Mouse (Mus musculus): ENCODE data around the gene Rhbdd1. TPM values are rescaled to one million over a fixed set of nuclear protein-coding genes. Genes with fewer than 3 reads are reported as not detected.
A peak's percentile ranks its signal among the peaks of the same experiment; 100 is the strongest.

The Rhbdd1 gene
- polyA plus RNA-seq, 1 experiment from 2014 or later, result 3.8 TPM

DNA sequence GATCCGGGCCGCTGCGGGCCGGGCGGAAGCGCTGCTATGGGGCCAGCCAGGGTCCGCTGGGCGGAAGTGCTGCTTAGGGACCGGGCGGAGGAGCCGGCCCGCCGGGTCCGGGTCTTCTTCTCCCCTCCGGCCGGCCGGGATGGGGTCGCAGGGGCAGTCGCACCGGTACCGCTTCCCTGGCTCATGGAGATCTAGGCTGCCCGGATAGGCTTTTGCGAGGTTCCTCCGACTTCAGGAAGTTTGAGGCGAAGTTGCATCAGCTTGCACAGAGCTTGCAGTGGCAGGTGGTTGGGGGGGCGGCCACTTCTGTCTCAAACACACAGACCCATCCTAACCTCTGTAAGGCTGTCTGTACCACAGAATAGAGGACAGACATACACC, 484 bp downstream of the Rhbdd1 start:
- 0% methylated on average over 22 of the region's 26 CpGs for WGBS

DNA sequence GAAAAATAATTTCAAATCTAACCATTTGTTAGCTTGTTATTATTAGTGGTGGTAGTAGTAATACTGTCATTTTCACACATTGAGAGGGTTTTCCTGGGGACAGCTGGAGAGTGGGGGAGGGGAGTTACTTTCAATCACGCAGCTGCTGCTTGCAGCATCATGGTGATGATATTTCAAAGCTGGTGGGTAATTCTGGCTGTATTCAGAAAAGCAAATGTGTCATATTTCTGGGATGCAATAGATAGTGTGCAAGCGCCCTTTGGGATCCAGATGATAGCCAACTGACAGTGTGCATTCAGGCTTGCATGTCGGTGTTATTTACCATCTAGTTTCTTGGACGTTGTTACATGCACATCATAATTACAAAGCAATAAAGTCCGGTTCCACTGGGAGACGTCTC, 4.2 kb downstream of the Rhbdd1 start:
- no peaks in the 10 kb centered on the region for H3K27me3 ChIP-seq (ENCODE audit: control insufficient read depth, insufficient read depth, low read depth, low read length)
- 44% methylated on average over 6 of the region's 6 CpGs for WGBS
- no peak for ATAC-seq
- H3K4me2 ChIP-seq (ENCODE audit: low read length), result peak overlapping the region; percentile 15; the same call in 1 of the 2 replicates
- no peaks in the 10 kb centered on the region for H3K36me3 ChIP-seq (ENCODE audit: control insufficient read depth, insufficient read depth, low read length)
- H3K9ac ChIP-seq (ENCODE audit: low read depth, low read length), result no peak overlapping the region
- H3K4me1 ChIP-seq (ENCODE audit: control insufficient read depth, insufficient read depth, low read length), result peaks cover 33% of the 10 kb centered on the region
- H3K4me3 ChIP-seq (ENCODE audit: low read depth, low read length), result no peak overlapping the region
- no peaks in the 10 kb centered on the region for H3K9me3 ChIP-seq (replicated peaks; ENCODE audit: control insufficient read depth, low read length, poor library complexity, severe bottlenecking)
- no peak overlapping the region for H3K27ac ChIP-seq (ENCODE audit: low read length)

More for the DNA sequence above, 484 bp downstream of the Rhbdd1 start:
- peak overlapping the region; percentile 96 for H3K9ac ChIP-seq (ENCODE audit: low read depth, low read length)
- H3K9me3 ChIP-seq (replicated peaks; ENCODE audit: control insufficient read depth, low read length, poor library complexity, severe bottlenecking), result no peaks in the 10 kb centered on the region
- H3K4me2 ChIP-seq (ENCODE audit: low read length), result peak overlapping the region; percentile 71
- H3K36me3 ChIP-seq (ENCODE audit: control insufficient read depth, insufficient read depth, low read length), result no peaks in the 10 kb centered on the region
- peaks cover 24% of the 10 kb centered on the region for H3K4me1 ChIP-seq (ENCODE audit: control insufficient read depth, insufficient read depth, low read length)
- peak overlapping the region; percentile 96 for H3K27ac ChIP-seq (ENCODE audit: low read length)
- ATAC-seq, result no peak; the same call in 1 of the 2 replicates
- no peaks in the 10 kb centered on the region for H3K27me3 ChIP-seq (ENCODE audit: control insufficient read depth, insufficient read depth, low read depth, low read length)
- peak overlapping the region; percentile 91 for H3K4me3 ChIP-seq (ENCODE audit: low read depth, low read length)

DNA sequence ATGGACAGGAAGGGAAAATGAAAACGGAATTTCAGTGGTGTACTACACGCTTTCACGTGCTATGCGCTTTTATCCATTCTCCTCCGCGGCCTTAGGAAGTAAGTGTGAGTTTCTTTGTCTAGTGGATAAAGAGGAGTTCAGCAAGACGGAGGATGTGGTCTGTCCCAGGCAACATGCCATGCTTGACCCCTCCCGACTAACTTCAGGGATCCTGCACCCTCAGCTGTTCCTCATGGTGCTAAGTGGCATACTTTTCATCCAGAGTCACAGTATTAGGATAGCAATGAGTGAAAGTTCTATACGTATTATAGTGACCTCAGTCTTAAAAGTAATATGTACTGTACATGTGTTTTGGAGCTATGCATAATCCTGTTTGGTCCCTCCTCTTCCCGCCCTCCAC, 4.6 kb downstream of the Rhbdd1 start:
- 56% methylated on average over 10 of the region's 10 CpGs for WGBS
- Histone ChIP-seq H3K27ac (ENCODE audit: low read length) (no peak overlapping the region), H3K4me1 (ENCODE audit: control insufficient read depth, insufficient read depth, low read length) (peaks cover 31% of the 10 kb centered on the region), H3K4me3 (ENCODE audit: low read depth, low read length) (no peak overlapping the region), H3K36me3 (ENCODE audit: control insufficient read depth, insufficient read depth, low read length) (no peaks in the 10 kb centered on the region), H3K27me3 (ENCODE audit: control insufficient read depth, insufficient read depth, low read depth, low read length) (no peaks in the 10 kb centered on the region), H3K4me2 (ENCODE audit: low read length) (peak overlapping the region; percentile 15; the same call in 1 of the 2 replicates), H3K9ac (ENCODE audit: low read depth, low read length) (no peak overlapping the region), H3K9me3 (replicated peaks; ENCODE audit: control insufficient read depth, low read length, poor library complexity, severe bottlenecking) (no peaks in the 10 kb centered on the region)
- no peak for ATAC-seq

DNA sequence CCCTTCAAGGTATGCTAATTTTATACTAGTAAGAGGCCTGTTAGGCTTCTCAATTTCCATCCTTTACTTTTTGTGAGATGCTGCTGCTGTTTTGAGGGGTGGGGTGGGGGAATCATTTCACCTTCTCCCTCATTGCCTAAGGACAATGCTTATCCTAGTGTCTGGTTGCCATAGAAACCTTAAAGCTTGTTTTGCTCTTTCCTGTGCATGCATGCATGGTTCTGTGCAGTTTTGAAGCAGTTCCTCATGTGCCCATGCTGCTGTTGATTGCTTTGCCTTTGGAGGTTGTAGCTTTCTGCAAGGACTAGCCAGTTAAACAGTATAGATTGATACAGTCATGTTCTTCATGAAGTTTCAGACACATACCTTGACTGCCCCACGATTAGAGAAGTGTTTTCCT, 5.2 kb downstream of the Rhbdd1 start:
- H3K36me3 ChIP-seq (ENCODE audit: control insufficient read depth, insufficient read depth, low read length), result no peaks in the 10 kb centered on the region
- H3K27me3 ChIP-seq (ENCODE audit: control insufficient read depth, insufficient read depth, low read depth, low read length), result no peaks in the 10 kb centered on the region
- H3K4me2 ChIP-seq (ENCODE audit: low read length), result no peak overlapping the region
- ATAC-seq, result no peak
- H3K9ac ChIP-seq (ENCODE audit: low read depth, low read length), result no peak overlapping the region
- peaks cover 30% of the 10 kb centered on the region for H3K4me1 ChIP-seq (ENCODE audit: control insufficient read depth, insufficient read depth, low read length)
- WGBS, result 77% methylated on average over 1 of the region's 1 CpGs
- H3K4me3 ChIP-seq (ENCODE audit: low read depth, low read length), result no peak overlapping the region
- H3K9me3 ChIP-seq (replicated peaks; ENCODE audit: control insufficient read depth, low read length, poor library complexity, severe bottlenecking), result no peaks in the 10 kb centered on the region
- H3K27ac ChIP-seq (ENCODE audit: low read length), result no peak overlapping the region

DNA sequence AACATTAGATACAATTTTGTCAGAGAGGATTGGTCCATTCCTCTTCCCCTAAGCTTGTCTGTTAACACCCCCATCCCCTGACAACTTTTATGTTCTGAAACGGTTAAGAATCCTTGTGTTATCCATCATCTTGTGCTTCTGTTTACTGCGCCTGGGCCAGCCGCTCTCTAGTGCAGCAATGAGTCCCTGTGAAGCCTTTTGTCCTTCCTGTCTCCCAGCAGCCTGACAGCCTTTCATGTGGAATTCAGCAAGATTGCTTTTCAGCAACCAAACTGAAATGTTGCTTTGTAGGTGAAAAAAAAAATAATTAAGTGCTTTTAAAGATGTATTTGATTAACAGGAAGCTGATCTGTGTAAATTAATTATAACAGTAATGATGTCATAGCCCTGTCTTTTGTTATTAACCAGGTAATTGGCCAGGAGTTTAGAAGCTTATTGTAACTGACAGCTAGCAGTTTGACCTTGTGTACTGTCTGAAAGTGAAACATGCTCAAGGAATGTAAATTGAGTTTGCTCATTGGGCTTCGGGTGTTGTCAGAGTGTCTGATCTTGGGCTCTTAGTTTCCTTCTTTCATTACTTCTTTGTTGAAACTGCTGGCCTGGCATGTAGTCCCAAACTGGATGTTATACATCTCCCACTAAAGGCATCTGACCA, 8.0 kb downstream of the Rhbdd1 start:
- Histone ChIP-seq H3K9me3 (replicated peaks; ENCODE audit: control insufficient read depth, low read length, poor library complexity, severe bottlenecking) (no peaks in the 10 kb centered on the region), H3K4me3 (ENCODE audit: low read depth, low read length) (no peak overlapping the region), H3K36me3 (ENCODE audit: control insufficient read depth, insufficient read depth, low read length) (no peaks in the 10 kb centered on the region), H3K4me2 (ENCODE audit: low read length) (no peak overlapping the region), H3K27me3 (ENCODE audit: control insufficient read depth, insufficient read depth, low read depth, low read length) (no peaks in the 10 kb centered on the region), H3K9ac (ENCODE audit: low read depth, low read length) (peak overlapping the region; percentile 25; the same call in 1 of the 2 replicates), H3K27ac (ENCODE audit: low read length) (no peak overlapping the region), H3K4me1 (ENCODE audit: control insufficient read depth, insufficient read depth, low read length) (peaks cover 22% of the 10 kb centered on the region)
- no peak for ATAC-seq
- WGBS, result 16% methylated on average over 4 of the region's 4 CpGs

DNA sequence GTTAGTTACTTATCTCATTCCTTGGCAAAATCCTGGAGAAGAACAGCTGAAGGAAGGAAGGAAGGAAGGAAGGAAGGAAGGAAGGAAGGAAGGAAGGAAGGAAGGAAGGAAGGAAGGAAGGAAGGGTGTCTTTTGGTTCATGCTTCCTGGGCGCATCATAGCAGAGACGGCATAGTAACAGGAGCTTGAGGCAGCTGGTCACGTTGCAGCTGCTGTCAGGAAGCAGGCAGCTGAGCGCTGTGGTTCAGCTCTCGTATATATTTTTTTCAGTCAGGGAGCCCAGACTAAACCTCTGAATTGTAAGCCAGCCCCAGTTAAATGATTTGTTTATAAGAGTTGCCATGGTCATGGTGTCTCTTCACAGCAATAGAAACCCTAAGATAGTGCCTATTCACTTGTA, 9.9 kb downstream of the Rhbdd1 start:
- H3K4me2 ChIP-seq (ENCODE audit: low read length), result no peak overlapping the region
- no peak overlapping the region for H3K9ac ChIP-seq (ENCODE audit: low read depth, low read length)
- no peaks in the 10 kb centered on the region for H3K9me3 ChIP-seq (replicated peaks; ENCODE audit: control insufficient read depth, low read length, poor library complexity, severe bottlenecking)
- ATAC-seq, result no peak
- H3K27me3 ChIP-seq (ENCODE audit: control insufficient read depth, insufficient read depth, low read depth, low read length), result no peaks in the 10 kb centered on the region
- 88% methylated on average over 5 of the region's 5 CpGs for WGBS
- H3K4me3 ChIP-seq (ENCODE audit: low read depth, low read length), result no peak overlapping the region
- no peak overlapping the region for H3K27ac ChIP-seq (ENCODE audit: low read length)
- peaks cover 14% of the 10 kb centered on the region for H3K4me1 ChIP-seq (ENCODE audit: control insufficient read depth, insufficient read depth, low read length)
- no peaks in the 10 kb centered on the region for H3K36me3 ChIP-seq (ENCODE audit: control insufficient read depth, insufficient read depth, low read length)

DNA sequence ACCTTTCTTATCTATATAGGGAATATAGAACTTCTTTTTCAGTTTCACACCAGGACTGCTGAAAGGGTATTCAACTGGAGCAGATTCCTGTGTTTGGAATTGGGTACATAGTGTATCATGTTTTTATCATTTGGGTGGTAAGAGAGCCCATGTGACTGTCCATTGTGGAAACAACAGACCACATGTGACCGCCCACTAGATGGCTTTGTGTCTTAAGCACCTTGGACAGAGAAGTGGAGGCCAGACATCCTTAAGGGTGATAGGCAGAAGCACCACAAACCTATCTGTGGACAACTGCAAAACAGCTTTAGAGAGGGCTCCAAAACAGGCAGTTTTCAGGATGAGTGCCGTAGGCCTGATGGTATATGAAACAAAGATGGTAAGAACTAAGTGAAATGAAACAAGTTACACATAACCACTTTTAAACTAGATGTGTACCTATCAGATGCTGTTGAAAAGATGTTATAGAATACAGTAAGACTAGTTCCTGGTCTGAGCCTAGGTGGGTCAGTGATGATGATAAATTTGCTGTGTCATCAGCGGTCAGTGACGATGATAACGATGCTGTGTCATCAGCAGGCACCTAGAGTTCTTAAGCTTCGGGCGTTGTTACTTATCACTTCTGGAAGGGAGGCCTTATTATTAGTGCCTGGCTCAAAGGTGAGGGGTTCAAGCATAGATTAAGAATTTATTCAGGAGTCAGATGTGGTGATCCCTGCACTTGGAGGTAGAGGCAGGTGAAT, 12.0 kb downstream of the Rhbdd1 start:
- no peaks in the 10 kb centered on the region for H3K27me3 ChIP-seq (ENCODE audit: control insufficient read depth, insufficient read depth, low read depth, low read length)
- H3K4me3 ChIP-seq (ENCODE audit: low read depth, low read length), result no peak overlapping the region
- H3K36me3 ChIP-seq (ENCODE audit: control insufficient read depth, insufficient read depth, low read length), result no peaks in the 10 kb centered on the region
- peaks cover 9% of the 10 kb centered on the region for H3K4me1 ChIP-seq (ENCODE audit: control insufficient read depth, insufficient read depth, low read length)
- H3K27ac ChIP-seq (ENCODE audit: low read length), result no peak overlapping the region
- no peaks in the 10 kb centered on the region for H3K9me3 ChIP-seq (replicated peaks; ENCODE audit: control insufficient read depth, low read length, poor library complexity, severe bottlenecking)
- no peak overlapping the region for H3K9ac ChIP-seq (ENCODE audit: low read depth, low read length)
- 92% methylated on average over 7 of the region's 7 CpGs for WGBS
- no peak for ATAC-seq
- H3K4me2 ChIP-seq (ENCODE audit: low read length), result no peak overlapping the region

DNA sequence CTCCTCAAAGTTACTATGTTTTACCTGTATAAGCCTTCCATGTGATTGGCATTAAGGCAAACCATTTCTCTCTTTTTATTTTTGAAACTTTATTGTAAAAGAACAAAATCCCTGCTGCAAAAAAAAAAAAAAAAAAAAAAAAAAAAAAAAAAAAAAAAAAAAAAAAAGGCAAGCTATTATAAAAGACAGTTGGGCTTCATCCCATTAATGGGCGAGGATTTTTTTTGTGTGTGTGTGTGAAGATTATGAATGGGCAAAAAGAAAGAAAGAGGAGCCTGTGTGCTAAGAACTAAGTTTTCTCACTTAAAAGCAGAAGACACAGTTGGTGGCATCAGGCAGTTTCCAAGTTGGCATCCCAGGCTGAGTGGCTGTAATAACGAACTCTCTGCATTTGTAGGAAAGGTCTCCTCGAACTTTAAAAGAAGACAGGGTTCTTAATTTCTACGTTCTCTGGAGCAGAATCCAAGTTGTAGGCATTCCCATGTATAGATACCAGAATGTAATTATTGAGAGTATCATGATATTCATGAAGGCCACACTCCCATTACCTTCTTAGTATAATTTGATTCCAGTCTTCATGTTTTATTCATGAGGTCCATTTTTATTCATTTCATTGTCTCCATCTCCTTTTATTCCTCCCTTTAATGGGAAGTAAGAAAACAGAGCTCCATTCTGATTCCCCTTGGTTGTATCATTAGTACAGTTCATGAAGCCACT, 13.1 kb downstream of the Rhbdd1 start:
- Histone ChIP-seq H3K4me1 (ENCODE audit: control insufficient read depth, insufficient read depth, low read length) (peaks cover 2% of the 10 kb centered on the region; the same call in 1 of the 2 replicates), H3K27ac (ENCODE audit: low read length) (no peak overlapping the region), H3K9me3 (replicated peaks; ENCODE audit: control insufficient read depth, low read length, poor library complexity, severe bottlenecking) (no peaks in the 10 kb centered on the region), H3K4me2 (ENCODE audit: low read length) (no peak overlapping the region), H3K9ac (ENCODE audit: low read depth, low read length) (no peak overlapping the region), H3K27me3 (ENCODE audit: control insufficient read depth, insufficient read depth, low read depth, low read length) (no peaks in the 10 kb centered on the region), H3K4me3 (ENCODE audit: low read depth, low read length) (no peak overlapping the region), H3K36me3 (ENCODE audit: control insufficient read depth, insufficient read depth, low read length) (no peaks in the 10 kb centered on the region)
- no peak for ATAC-seq
- WGBS, result 28% methylated on average over 4 of the region's 4 CpGs

DNA sequence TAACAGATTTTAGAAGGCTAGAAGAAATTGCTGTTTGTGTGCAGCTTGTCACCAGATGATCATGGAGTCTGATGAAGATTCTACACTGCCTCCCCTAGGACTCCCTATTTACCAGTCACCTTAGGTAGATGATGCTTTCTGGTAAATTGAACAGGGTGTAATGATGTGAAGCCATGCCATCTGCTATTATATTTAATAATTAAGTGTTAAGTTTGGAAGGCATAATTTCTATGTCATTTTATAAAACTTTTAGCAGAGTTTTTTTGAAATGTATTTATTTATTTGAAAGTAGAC, 13.6 kb downstream of the Rhbdd1 start:
- Histone ChIP-seq H3K9ac (ENCODE audit: low read depth, low read length) (no peak overlapping the region), H3K36me3 (ENCODE audit: control insufficient read depth, insufficient read depth, low read length) (no peaks in the 10 kb centered on the region), H3K4me3 (ENCODE audit: low read depth, low read length) (no peak overlapping the region), H3K27me3 (ENCODE audit: control insufficient read depth, insufficient read depth, low read depth, low read length) (no peaks in the 10 kb centered on the region), H3K27ac (ENCODE audit: low read length) (no peak overlapping the region), H3K4me1 (ENCODE audit: control insufficient read depth, insufficient read depth, low read length) (no peaks in the 10 kb centered on the region), H3K4me2 (ENCODE audit: low read length) (no peak overlapping the region), H3K9me3 (replicated peaks; ENCODE audit: control insufficient read depth, low read length, poor library complexity, severe bottlenecking) (no peaks in the 10 kb centered on the region)
- ATAC-seq, result no peak
